Mouse (Mus musculus) MEL (cell line): ENCODE measurements around the gene Cck.

Experiments
- CTCF ChIP-seq, 3 experiments: IDR thresholded peaks in 2 of 3; conservative IDR thresholded peaks in 1 of 3; 2 replicates each; pipeline ENCODE4 v1.5.1; 2011 to 2012; ENCODE audit warnings: low read length in 3 of 3, low read depth in 2 of 3, mild to moderate bottlenecking in 2 of 3, improper control_type of control experiment in 1 of 3, inconsistent platforms in 1 of 3, mixed read lengths in 1 of 3, moderate library complexity in 1 of 3; ENCODE audit not compliant: control insufficient read depth in 1 of 3, insufficient read depth in 1 of 3, poor library complexity in 1 of 3, severe bottlenecking in 1 of 3
- USF1 ChIP-seq: IDR thresholded peaks from 2 replicates; pipeline ENCODE4 v1.6.1; 2014; ENCODE audit warnings: low read depth, mild to moderate bottlenecking, inconsistent platforms, low read length, improper control_type of control experiment, moderate library complexity

- TF ChIP-seq USF1 (no peak), CTCF (IDR thresholded peaks at IDR 0.05 in 2 of 3, conservative IDR thresholded peaks at IDR 0.05 in 1 of 3; ENCODE audit: control insufficient read depth in 1 of 3, insufficient read depth in 1 of 3, low read depth in 2 of 3, low read length in 3 of 3, poor library complexity in 1 of 3, severe bottlenecking in 1 of 3) (no peak)
Measured at GRCm38 (mm10) chr9:121491592-121492240, 3.8 kb downstream of the Cck start.
